Mouse (Mus musculus) heart, embryonic 16.5 days (tissue): Measurements from ENCODE around the gene Ccnq. TPM values are rescaled to one million over a fixed set of nuclear protein-coding genes. Genes with fewer than 3 reads are reported as not detected.

Source experiments
- microRNA-seq: library from miRNA; unstranded; fragments of <30 nt; microRNA quantifications from one replicate; pipeline ENCODE4, GENCODE M21; 2017
- polyA plus RNA-seq: library from polyadenylated mRNA; unstranded; fragments of >200 nt; fragmentation: Nextera tagmentation; extraction: Ambion mirVana; gene quantifications from 2 replicates; pipeline ENCODE4 v1.2.1, GENCODE M21; 2015

The Ccnq gene
- polyA plus RNA-seq, 1 experiment from 2014 or later: 30.9 TPM

Small RNA genes within 50 kb of the gene (microRNA-seq; reads per million reads assigned to microRNA genes)
- gene Gm23840: not detected

Other genes with a start within 250 kb of the Ccnq start
- gene Sebox, start 248.3 kb downstream of the Ccnq start, polyA plus RNA-seq: not detected in 2 replicates
- gene Tmem199, start 239.6 kb downstream of the Ccnq start, polyA plus RNA-seq: 40.3 and 43.9 TPM in 2 replicates
- 186 and 187 TPM in 2 replicates for gene Poldip2, start 239.5 kb downstream of the Ccnq start, polyA plus RNA-seq
- gene Tnfaip1, start 215.4 kb downstream of the Ccnq start, polyA plus RNA-seq: 70.5 and 78.4 TPM in 2 replicates
- 98.4 and 109 TPM in 2 replicates for gene Ift20, start 215.4 kb downstream of the Ccnq start, polyA plus RNA-seq
- gene Tmem97, start 201.0 kb downstream of the Ccnq start, polyA plus RNA-seq: 46.8 and 48.1 TPM in 2 replicates
- 10.8 and 13.2 TPM in 2 replicates for gene Nlk, start 54.4 kb downstream of the Ccnq start, polyA plus RNA-seq
- gene Lyrm9, start 74.9 kb upstream of the Ccnq start, polyA plus RNA-seq: 31.3 and 36.6 TPM in 2 replicates
- gene Nos2, start 169.1 kb upstream of the Ccnq start, polyA plus RNA-seq: 2.0 and 2.3 TPM in 2 replicates
- gene Lgals9, start 233.2 kb upstream of the Ccnq start, polyA plus RNA-seq: 72.7 and 105 TPM in 2 replicates